Mouse (Mus musculus) right cerebral cortex, postnatal 14 days (tissue): Measurements from ENCODE around the gene Coq10b.
"Not testable (repeated sequence)": the region's sequence is repeated elsewhere in the genome, so short reads cannot be mapped to it uniquely, and the experiment has no call there.

ENCODE experiments used
- DNase-seq: peaks from one replicate; pipeline ENCODE4 v3.0.0; 2022

Gene Coq10b

GRCm38 (mm10) chr1:55058383-55058782 lies 5.8 kb downstream of the Coq10b start:
- DNase-seq: not testable (repeated sequence)

- DNase-seq: no peak
Measured at GRCm38 (mm10) chr1:55061099-55061498, 8.5 kb downstream of the Coq10b start.

GRCm38 (mm10) chr1:55061772-55062171 lies 9.2 kb downstream of the Coq10b start:
- no peak for DNase-seq

GRCm38 (mm10) chr1:55072328-55072727 lies 19.8 kb downstream of the Coq10b start:
- not testable (repeated sequence) for DNase-seq

GRCm38 (mm10) chr1:55074757-55075156 lies 22.2 kb downstream of the Coq10b start:
- DNase-seq: no peak

- DNase-seq: no peak
Measured at GRCm38 (mm10) chr1:55075652-55076394, 23.3 kb downstream of the Coq10b start.

GRCm38 (mm10) chr1:55076395-55076743 lies 23.8 kb downstream of the Coq10b start:
- DNase-seq: no peak

- no peak for DNase-seq
Measured at GRCm38 (mm10) chr1:55076849-55077516, 24.4 kb downstream of the Coq10b start.

- no peak for DNase-seq
Measured at GRCm38 (mm10) chr1:55079677-55080076, 27.1 kb downstream of the Coq10b start.

- DNase-seq: no peak
Measured at GRCm38 (mm10) chr1:55082106-55082505, 29.5 kb downstream of the Coq10b start.

GRCm38 (mm10) chr1:55085781-55086366 lies 33.3 kb downstream of the Coq10b start:
- no peak for DNase-seq

- no peak for DNase-seq
Measured at GRCm38 (mm10) chr1:55086868-55087400, 34.4 kb downstream of the Coq10b start.

GRCm38 (mm10) chr1:55087401-55087904 lies 34.9 kb downstream of the Coq10b start:
- peak; percentile 74 for DNase-seq

- DNase-seq: peak; percentile 98
Measured at GRCm38 (mm10) chr1:55087932-55088610, 35.5 kb downstream of the Coq10b start, which contains the start of the genes Hspe1 and Hspd1. Hspe1 (plus strand) TSS chr1:55088132. Hspd1 (minus strand) TSS chr1:55088243.

GRCm38 (mm10) chr1:55088611-55089497 lies 36.3 kb downstream of the Coq10b start:
- no peak for DNase-seq

- DNase-seq: no peak
Measured at GRCm38 (mm10) chr1:55089498-55090064, 37.0 kb downstream of the Coq10b start.

- DNase-seq: no peak
Measured at GRCm38 (mm10) chr1:55092056-55092455, 39.5 kb downstream of the Coq10b start.

GRCm38 (mm10) chr1:55092469-55092868 lies 39.9 kb downstream of the Coq10b start:
- no peak for DNase-seq

- DNase-seq: no peak
Measured at GRCm38 (mm10) chr1:55106919-55107585, 54.5 kb downstream of the Coq10b start.

GRCm38 (mm10) chr1:55107644-55108043 lies 55.1 kb downstream of the Coq10b start:
- DNase-seq: no peak

GRCm38 (mm10) chr1:55108473-55108872 lies 55.9 kb downstream of the Coq10b start:
- no peak for DNase-seq
